Mouse (Mus musculus): ENCODE measurements around the gene Cpsf6. TPM values are rescaled to one million over a fixed set of nuclear protein-coding genes. Genes with fewer than 3 reads are reported as not detected.

The Cpsf6 gene
- total RNA-seq (2014; rRNA removed) (135 and 155 TPM in 2 replicates), polyA plus RNA-seq (2015; fragmentation: Nextera tagmentation; extraction: Ambion mirVana) (70.1 and 88.9 TPM in 2 replicates)

GRCm38 (mm10) chr10:117379908-117380307 lies at the start of gene Cpsf6:
TSS of gene Cpsf6 (minus strand) at chr10:117380015.
- H3K27ac ChIP-seq (ENCODE audit: low read depth, low read length) = no peak within 1 kb of the TSS
- H3K9ac ChIP-seq = no peak within 1 kb of the TSS
- DNase-seq (no peak), ATAC-seq (no peak)
- TF ChIP-seq CTCF (IDR thresholded peaks at IDR 0.05; ENCODE audit: low read depth) = no peak
- 89% methylated on average over 6 of the region's 6 CpGs for WGBS
- H3K4me1 ChIP-seq (ENCODE audit: insufficient read depth) = no peaks in the 10 kb centered on the region
- no peaks in the 10 kb centered on the region for H3K36me3 ChIP-seq (ENCODE audit: insufficient read depth)
- no peaks in the 10 kb centered on the region for H3K27me3 ChIP-seq (ENCODE audit: insufficient read depth, low read length)
- H3K9me3 ChIP-seq (ENCODE audit: low read length) = no peaks in the 10 kb centered on the region
- H3K4me2 ChIP-seq (ENCODE audit: low read depth) = no peak within 1 kb of the TSS
- H3K4me3 ChIP-seq (ENCODE audit: low read depth, low read length) = no peak within 1 kb of the TSS

DNA sequence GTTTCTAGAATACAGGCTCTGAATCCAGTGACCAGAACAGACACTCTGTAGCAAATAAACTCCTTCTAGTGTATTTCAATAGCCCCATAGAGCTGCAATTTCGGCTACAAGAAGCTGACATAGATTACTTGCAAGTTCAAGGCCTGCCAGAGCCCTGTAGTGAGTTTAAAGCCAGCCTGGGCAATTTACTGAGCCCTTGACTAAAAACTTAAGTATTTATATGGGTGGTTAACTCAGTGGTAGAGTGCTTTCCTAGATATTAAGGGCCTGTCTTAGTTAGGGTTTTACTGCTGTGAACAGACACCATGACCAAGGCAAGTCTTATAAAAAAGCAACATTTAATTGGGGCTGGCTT lies 46.8 kb upstream of the Cpsf6 start:
- H3K27me3 ChIP-seq (ENCODE audit: insufficient read depth, low read length) = no peaks in the 10 kb centered on the region
- no peak for TF ChIP-seq CTCF (IDR thresholded peaks at IDR 0.05; ENCODE audit: low read depth)
- no peak overlapping the region for H3K4me2 ChIP-seq (ENCODE audit: low read depth)
- DNase-seq (no peak), ATAC-seq (no peak)
- H3K36me3 ChIP-seq (ENCODE audit: insufficient read depth) = no peaks in the 10 kb centered on the region
- 79% methylated on average over 1 of the region's 1 CpGs for WGBS
- peaks cover 3% of the 10 kb centered on the region; the same call in 1 of the 2 replicates for H3K4me1 ChIP-seq (ENCODE audit: insufficient read depth)
- H3K27ac ChIP-seq (ENCODE audit: low read depth, low read length) = no peak overlapping the region
- no peaks in the 10 kb centered on the region for H3K9me3 ChIP-seq (ENCODE audit: low read length)
- no peak overlapping the region for H3K9ac ChIP-seq
- no peak overlapping the region for H3K4me3 ChIP-seq (ENCODE audit: low read depth, low read length)

GRCm38 (mm10) chr10:117425907-117426614 lies 46.2 kb upstream of the Cpsf6 start:
- no peak for TF ChIP-seq CTCF (IDR thresholded peaks at IDR 0.05; ENCODE audit: low read depth)
- Histone ChIP-seq H3K4me1 (ENCODE audit: insufficient read depth) (peaks cover 3% of the 10 kb centered on the region; the same call in 1 of the 2 replicates), H3K9me3 (ENCODE audit: low read length) (no peaks in the 10 kb centered on the region), H3K27me3 (ENCODE audit: insufficient read depth, low read length) (no peaks in the 10 kb centered on the region), H3K36me3 (ENCODE audit: insufficient read depth) (no peaks in the 10 kb centered on the region), H3K4me2 (ENCODE audit: low read depth) (no peak overlapping the region), H3K27ac (ENCODE audit: low read depth, low read length) (no peak overlapping the region), H3K4me3 (ENCODE audit: low read depth, low read length) (no peak overlapping the region), H3K9ac (no peak overlapping the region)
- 25% methylated on average over 11 of the region's 11 CpGs for WGBS
- ATAC-seq (peak; percentile 96), DNase-seq (peak; percentile 79)

DNA sequence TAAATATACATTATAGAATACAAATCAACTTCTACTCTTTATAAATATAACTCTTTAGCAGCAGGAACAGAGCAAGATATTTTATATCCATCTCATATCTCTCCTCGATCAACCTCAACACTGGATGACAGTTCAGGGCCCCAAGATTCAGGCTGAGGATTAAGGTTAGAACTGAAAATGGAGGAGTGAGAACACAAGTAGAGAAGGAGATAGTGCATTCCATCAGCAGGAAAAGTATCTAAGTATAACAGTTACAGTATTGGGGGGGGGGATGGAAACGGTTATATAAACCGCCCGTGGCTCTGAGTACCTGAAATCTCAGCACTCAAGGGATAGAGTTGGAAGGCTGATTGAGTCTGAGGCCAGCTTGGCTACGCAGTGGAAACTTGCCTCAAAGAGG lies 45.2 kb upstream of the Cpsf6 start:
- Histone ChIP-seq H3K4me3 (ENCODE audit: low read depth, low read length) (no peak overlapping the region), H3K36me3 (ENCODE audit: insufficient read depth) (no peaks in the 10 kb centered on the region), H3K4me1 (ENCODE audit: insufficient read depth) (peaks cover 3% of the 10 kb centered on the region; the same call in 1 of the 2 replicates), H3K4me2 (ENCODE audit: low read depth) (no peak overlapping the region), H3K9me3 (ENCODE audit: low read length) (no peaks in the 10 kb centered on the region), H3K27me3 (ENCODE audit: insufficient read depth, low read length) (no peaks in the 10 kb centered on the region), H3K27ac (ENCODE audit: low read depth, low read length) (no peak overlapping the region), H3K9ac (no peak overlapping the region)
- DNase-seq (no peak), ATAC-seq (no peak)
- 94% methylated on average over 5 of the region's 5 CpGs for WGBS
- TF ChIP-seq CTCF (IDR thresholded peaks at IDR 0.05; ENCODE audit: low read depth) = no peak

GRCm38 (mm10) chr10:117424146-117424905 lies 44.5 kb upstream of the Cpsf6 start:
- WGBS = 87% methylated on average over 3 of the region's 3 CpGs
- H3K4me1 ChIP-seq (ENCODE audit: insufficient read depth) = peaks cover 3% of the 10 kb centered on the region; the same call in 1 of the 2 replicates
- H3K27ac ChIP-seq (ENCODE audit: low read depth, low read length) = no peak overlapping the region
- H3K4me3 ChIP-seq (ENCODE audit: low read depth, low read length) = no peak overlapping the region
- H3K9me3 ChIP-seq (ENCODE audit: low read length) = no peaks in the 10 kb centered on the region
- ATAC-seq = no peak
- H3K27me3 ChIP-seq (ENCODE audit: insufficient read depth, low read length) = no peaks in the 10 kb centered on the region
- no peak for DNase-seq
- no peak overlapping the region for H3K4me2 ChIP-seq (ENCODE audit: low read depth)
- no peak overlapping the region for H3K9ac ChIP-seq
- no peak for TF ChIP-seq CTCF (IDR thresholded peaks at IDR 0.05; ENCODE audit: low read depth)
- H3K36me3 ChIP-seq (ENCODE audit: insufficient read depth) = no peaks in the 10 kb centered on the region

- Histone ChIP-seq H3K9ac (no peak overlapping the region), H3K9me3 (ENCODE audit: low read length) (no peaks in the 10 kb centered on the region), H3K4me1 (ENCODE audit: insufficient read depth) (peaks cover 3% of the 10 kb centered on the region; the same call in 1 of the 2 replicates), H3K27me3 (ENCODE audit: insufficient read depth, low read length) (no peaks in the 10 kb centered on the region), H3K4me3 (ENCODE audit: low read depth, low read length) (no peak overlapping the region), H3K36me3 (ENCODE audit: insufficient read depth) (no peaks in the 10 kb centered on the region), H3K4me2 (ENCODE audit: low read depth) (no peak overlapping the region), H3K27ac (ENCODE audit: low read depth, low read length) (no peak overlapping the region)
- ATAC-seq = no peak
- DNase-seq = no peak
- no peak for TF ChIP-seq CTCF (IDR thresholded peaks at IDR 0.05; ENCODE audit: low read depth)
- WGBS = 88% methylated on average over 17 of the region's 17 CpGs
Observed at GRCm38 (mm10) chr10:117423025-117424002, 43.5 kb upstream of the Cpsf6 start.

Measured in forebrain, postnatal 0 days (tissue).